Mouse (Mus musculus) thymus, postnatal 14 days (tissue): ENCODE data around the gene Gm5150.
A peak's percentile ranks its signal among the peaks of the same experiment; 100 is the strongest.
"Not testable (repeated sequence)": the region's sequence is repeated elsewhere in the genome, so short reads cannot be mapped to it uniquely, and the experiment has no call there.

Source experiments
- DNase-seq: peaks from one replicate; pipeline ENCODE4 v3.0.0; 2021

The Gm5150 gene

DNA sequence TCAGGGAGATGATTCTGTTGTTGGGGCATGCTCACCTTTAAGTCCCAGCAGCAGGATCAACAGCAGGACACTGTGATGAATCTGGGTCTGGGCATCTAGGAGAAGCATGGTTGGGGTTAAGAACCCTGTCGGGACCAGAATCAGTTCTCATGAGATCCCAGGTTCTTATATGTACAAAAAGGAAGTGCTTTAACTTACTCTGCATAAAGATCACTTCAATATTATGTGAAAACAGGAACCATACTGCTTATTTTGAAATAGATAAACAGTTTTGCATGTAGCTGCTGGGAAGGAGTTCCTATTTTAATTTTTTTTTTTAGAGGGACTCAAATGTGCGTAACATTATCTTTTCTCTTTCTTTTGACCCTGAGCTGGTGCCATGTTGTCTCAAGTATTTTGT, at the start of gene Gm5150:
Gm5150 (minus strand) TSS at position 223 of the 400 bp plus-strand sequence.
- no peak for DNase-seq

DNA sequence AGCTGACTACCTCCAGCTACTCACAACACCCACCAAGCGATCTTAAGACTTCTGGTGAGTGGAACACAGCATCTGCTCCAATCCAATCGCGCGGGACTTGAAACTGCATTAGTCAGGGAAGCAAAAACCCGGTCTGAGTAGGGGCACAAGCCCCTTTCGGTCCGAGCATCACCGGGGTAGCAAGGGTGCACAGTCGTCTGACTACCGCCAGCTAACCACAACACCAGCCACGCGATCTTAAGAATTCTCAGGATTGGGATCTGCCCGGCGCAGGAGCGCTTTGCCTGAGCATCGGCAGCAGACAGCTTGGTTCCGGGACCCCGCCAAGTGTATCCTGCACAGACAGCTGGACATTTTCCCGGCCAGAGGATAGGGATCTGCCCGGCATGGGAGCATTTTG, 45.5 kb upstream of the Gm5150 start:
- DNase-seq, result not testable (repeated sequence)

DNA sequence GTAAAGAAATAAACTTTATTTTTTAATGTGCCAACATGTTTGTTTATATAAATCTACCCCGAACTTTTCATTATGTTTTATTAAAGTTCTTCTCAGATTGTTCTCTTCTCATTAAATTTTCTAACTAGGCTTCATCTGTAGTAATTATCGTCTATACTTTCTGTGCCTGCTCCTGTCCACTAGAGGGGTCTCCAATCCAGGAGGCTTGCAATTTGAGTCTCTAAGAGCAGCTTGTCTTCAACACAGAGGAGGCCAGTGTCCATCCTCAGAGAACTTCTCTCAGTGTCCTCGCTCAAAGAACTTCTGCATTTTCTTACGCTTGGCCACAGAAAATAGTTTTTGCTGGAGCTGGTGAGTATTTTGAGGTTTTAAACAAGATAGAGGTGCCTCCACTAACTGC, 41.1 kb upstream of the Gm5150 start:
- DNase-seq, result no peak

- no peak for DNase-seq
Observed at GRCm38 (mm10) chr3:16043315-16043714, 37.1 kb upstream of the Gm5150 start.

DNA sequence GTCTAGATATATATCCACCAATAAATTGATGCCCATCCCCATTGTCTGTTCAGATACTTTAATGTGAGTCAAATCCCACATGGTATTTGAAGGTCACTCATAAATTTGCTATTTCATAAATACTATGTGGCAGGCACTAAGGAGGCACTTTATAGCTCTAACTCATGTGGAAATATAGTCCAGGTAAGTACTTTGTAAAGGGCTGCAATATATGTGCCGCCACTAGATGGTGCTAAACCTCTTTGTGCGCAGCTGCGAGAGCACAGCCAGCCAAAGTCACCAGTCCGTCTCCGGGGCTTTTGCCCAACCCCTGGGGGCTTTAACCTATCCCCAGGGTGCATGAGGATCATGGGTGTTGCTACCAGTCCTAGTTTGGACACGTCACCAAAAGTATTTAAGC, 18.8 kb upstream of the Gm5150 start:
- DNase-seq, result peak; percentile 27

GRCm38 (mm10) chr3:16022214-16022613, 16.0 kb upstream of the Gm5150 start:
- DNase-seq, result no peak

DNA sequence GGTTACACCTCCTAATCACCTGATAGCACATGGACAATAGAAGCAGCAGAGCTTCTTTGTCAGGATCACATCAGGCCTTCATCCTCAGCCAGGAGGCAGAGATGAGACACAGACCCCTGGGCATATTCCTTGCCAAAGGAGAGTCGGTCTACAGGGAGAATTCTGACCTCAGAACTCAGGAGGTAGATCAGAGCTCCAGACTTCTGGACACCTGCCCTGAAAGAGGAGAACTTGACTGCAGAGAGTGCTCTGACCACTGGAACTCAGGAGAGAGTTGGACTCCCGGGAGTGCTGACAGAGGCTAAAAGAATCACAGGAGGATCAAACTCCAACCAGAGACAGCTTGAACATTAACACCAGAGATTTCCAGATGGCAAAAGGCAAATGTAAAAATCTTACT, 8.2 kb upstream of the Gm5150 start:
- DNase-seq, result not testable (repeated sequence)

DNA sequence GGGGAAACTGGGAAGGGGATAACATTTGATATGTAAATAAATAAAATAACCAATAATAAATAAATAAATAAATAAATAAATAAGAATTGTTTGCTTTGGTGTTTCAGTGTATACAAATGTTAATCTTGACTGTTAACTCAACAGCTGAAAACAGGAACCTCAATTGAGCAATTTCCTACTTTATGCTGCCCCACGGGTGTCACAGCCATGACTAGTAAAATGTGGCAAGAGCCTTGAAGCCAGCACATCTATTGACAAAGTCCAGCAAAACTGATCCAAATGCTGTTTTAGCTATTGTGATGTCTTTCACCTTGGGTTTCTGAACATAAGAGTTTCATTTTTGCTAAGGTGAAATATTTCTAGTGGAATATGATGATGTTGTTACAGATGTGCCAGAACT, 1.6 kb upstream of the Gm5150 start:
- DNase-seq, result no peak

GRCm38 (mm10) chr3:16003890-16004633, 2.2 kb downstream of the Gm5150 start:
- no peak for DNase-seq

DNA sequence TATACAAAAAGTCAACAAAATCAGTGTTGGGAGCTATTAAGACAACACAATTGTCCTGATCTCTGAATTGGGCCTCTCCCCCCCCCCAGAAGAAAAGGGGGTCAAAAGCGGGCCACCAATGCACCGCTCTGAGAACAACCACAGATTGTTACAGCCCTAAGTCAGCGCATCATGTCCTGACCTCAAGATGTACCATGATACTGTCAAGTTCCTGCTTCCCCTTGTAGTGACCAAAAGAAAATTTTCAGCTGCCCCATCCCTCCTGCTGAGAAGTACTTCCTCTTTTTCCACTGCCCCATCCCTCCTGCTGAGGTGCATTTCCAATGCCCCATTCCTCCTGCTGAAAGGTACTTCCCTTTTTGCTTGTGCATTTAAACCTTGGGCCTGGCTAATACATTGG, 6.8 kb downstream of the Gm5150 start:
- not testable (repeated sequence) for DNase-seq

GRCm38 (mm10) chr3:15982216-15982615, 24.0 kb downstream of the Gm5150 start:
- DNase-seq, result no peak

GRCm38 (mm10) chr3:15956921-15957320, 49.3 kb downstream of the Gm5150 start:
- no peak for DNase-seq
